Mouse (Mus musculus): Measurements from ENCODE around the gene B3gat3. TPM values are rescaled to one million over a fixed set of nuclear protein-coding genes. Genes with fewer than 3 reads are reported as not detected.

B3gat3 gene
- polyA plus RNA-seq, 1 experiment from 2014 or later, result 96.1 TPM

- WGBS, result 89% methylated on average over 6 of the region's 6 CpGs
- Histone ChIP-seq H3K36me3 (replicated peaks) (peaks cover 95% of the 10 kb centered on the region), H3K4me1 (no peaks in the 10 kb centered on the region), H3K4me2 (no peak overlapping the region), H3K9ac (no peak overlapping the region), H3K9me3 (no peaks in the 10 kb centered on the region), H3K27me3 (replicated peaks) (no peaks in the 10 kb centered on the region), H3K4me3 (no peak overlapping the region), H3K27ac (no peak overlapping the region)
- ATAC-seq (replicated peaks), result no peak
Measured at GRCm38 (mm10) chr19:8908531-8908930, 11.6 kb upstream of the B3gat3 start.

- Histone ChIP-seq H3K27me3 (replicated peaks) (no peaks in the 10 kb centered on the region), H3K36me3 (replicated peaks) (peaks cover 98% of the 10 kb centered on the region), H3K27ac (no peak overlapping the region), H3K4me1 (no peaks in the 10 kb centered on the region), H3K9ac (no peak overlapping the region), H3K4me3 (no peak overlapping the region), H3K4me2 (no peak overlapping the region), H3K9me3 (no peaks in the 10 kb centered on the region)
- 97% methylated on average over 5 of the region's 5 CpGs for WGBS
- no peak for ATAC-seq (replicated peaks)
Measured at GRCm38 (mm10) chr19:8911810-8912209, 8.4 kb upstream of the B3gat3 start.

DNA sequence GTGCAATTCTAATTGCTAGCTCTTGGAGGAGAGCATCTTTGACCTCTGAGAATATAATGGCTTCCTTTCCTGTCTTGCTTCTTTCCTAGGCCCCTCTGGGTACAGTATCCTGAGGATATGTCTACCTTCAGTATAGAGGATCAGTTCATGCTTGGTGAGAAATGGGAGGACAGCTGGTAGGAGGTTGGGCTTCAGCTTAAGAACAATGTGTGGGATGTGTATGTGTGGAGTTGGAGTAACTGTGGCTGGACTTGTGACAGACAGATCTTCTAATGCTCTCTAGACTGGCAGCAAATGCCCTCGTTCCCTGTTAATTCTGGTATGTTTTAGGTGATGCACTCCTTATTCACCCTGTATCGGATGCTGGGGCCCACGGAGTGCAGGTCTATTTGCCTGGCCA lies 6.0 kb upstream of the B3gat3 start:
- 95% methylated on average over 3 of the region's 3 CpGs for WGBS
- H3K9ac ChIP-seq, result no peak overlapping the region

DNA sequence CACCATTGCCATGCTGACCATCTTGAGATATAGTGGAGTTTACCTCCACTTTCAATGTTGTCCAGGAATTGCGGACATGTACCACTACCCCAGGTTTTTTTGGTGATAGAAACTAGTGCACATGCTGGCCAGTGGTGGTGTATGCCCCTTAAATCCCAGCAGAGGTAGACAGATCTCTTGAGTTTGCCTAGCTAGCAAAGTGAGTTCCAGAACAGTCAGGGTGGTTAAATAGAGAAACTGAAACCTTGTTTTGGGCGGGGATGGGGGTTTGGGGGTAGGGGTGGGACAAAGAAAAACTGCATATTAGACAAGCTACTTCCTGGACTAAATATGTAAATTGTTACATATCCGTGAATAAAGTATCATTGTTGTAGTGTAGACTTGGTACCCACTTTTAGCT lies 1.2 kb upstream of the B3gat3 start:
- Histone ChIP-seq H3K4me2 (no peak overlapping the region), H3K36me3 (replicated peaks) (peaks cover 32% of the 10 kb centered on the region), H3K9ac (no peak overlapping the region), H3K9me3 (no peaks in the 10 kb centered on the region), H3K4me1 (peaks cover 18% of the 10 kb centered on the region), H3K27me3 (replicated peaks) (no peaks in the 10 kb centered on the region), H3K27ac (no peak overlapping the region), H3K4me3 (no peak overlapping the region)
- no peak for ATAC-seq (replicated peaks)
- 94% methylated on average over 3 of the region's 3 CpGs for WGBS

More for the DNA sequence above, 6.0 kb upstream of the B3gat3 start:
- H3K9me3 ChIP-seq, result no peaks in the 10 kb centered on the region
- H3K4me1 ChIP-seq, result no peaks in the 10 kb centered on the region
- H3K27ac ChIP-seq, result no peak overlapping the region
- no peak overlapping the region for H3K4me3 ChIP-seq
- peaks cover 76% of the 10 kb centered on the region for H3K36me3 ChIP-seq (replicated peaks)
- no peaks in the 10 kb centered on the region for H3K27me3 ChIP-seq (replicated peaks)
- ATAC-seq (replicated peaks), result no peak
- H3K4me2 ChIP-seq, result no peak overlapping the region

- Histone ChIP-seq H3K4me3 (peak overlapping the region; percentile 95), H3K9ac (0 out of 2 replicates have a peak overlapping the region, but pooled peaks have one; percentile 72), H3K27me3 (replicated peaks) (no peaks in the 10 kb centered on the region), H3K27ac (peak overlapping the region; percentile 85), H3K9me3 (no peaks in the 10 kb centered on the region), H3K4me1 (peaks cover 18% of the 10 kb centered on the region), H3K36me3 (replicated peaks) (peaks cover 25% of the 10 kb centered on the region), H3K4me2 (peak overlapping the region; percentile 85)
- 71% methylated on average over 6 of the region's 6 CpGs for WGBS
- no peak for ATAC-seq (replicated peaks)
Measured at GRCm38 (mm10) chr19:8919684-8920072, 496 bp upstream of the B3gat3 start.

- Histone ChIP-seq H3K27ac (peak overlapping the region; percentile 85), H3K4me3 (peak overlapping the region; percentile 95), H3K27me3 (replicated peaks) (no peaks in the 10 kb centered on the region), H3K4me1 (peaks cover 18% of the 10 kb centered on the region), H3K36me3 (replicated peaks) (peaks cover 19% of the 10 kb centered on the region), H3K9me3 (no peaks in the 10 kb centered on the region), H3K9ac (peak overlapping the region; percentile 72), H3K4me2 (peak overlapping the region; percentile 85)
- WGBS, result under 1% methylated on average over 6 of the region's 6 CpGs
- no peak; the same call in none of the 2 replicates for ATAC-seq (replicated peaks)
Measured at GRCm38 (mm10) chr19:8920836-8921291, 690 bp downstream of the B3gat3 start.

- no peak overlapping the region for H3K27ac ChIP-seq
- 86% methylated on average over 9 of the region's 9 CpGs for WGBS
- peaks cover 13% of the 10 kb centered on the region; the same call in 1 of the 2 replicates for H3K36me3 ChIP-seq (replicated peaks)
- H3K9ac ChIP-seq, result 0 out of 2 replicates have a peak overlapping the region, but pooled peaks have one; percentile 72
- no peak for ATAC-seq (replicated peaks)
- H3K4me1 ChIP-seq, result peaks cover 18% of the 10 kb centered on the region
- 0 out of 2 replicates have a peak overlapping the region, but pooled peaks have one; percentile 95 for H3K4me3 ChIP-seq
- no peaks in the 10 kb centered on the region for H3K27me3 ChIP-seq (replicated peaks)
- H3K4me2 ChIP-seq, result peak overlapping the region; percentile 85; the same call in 1 of the 2 replicates
- no peaks in the 10 kb centered on the region for H3K9me3 ChIP-seq
Measured at GRCm38 (mm10) chr19:8921741-8922140, 1.6 kb downstream of the B3gat3 start.

DNA sequence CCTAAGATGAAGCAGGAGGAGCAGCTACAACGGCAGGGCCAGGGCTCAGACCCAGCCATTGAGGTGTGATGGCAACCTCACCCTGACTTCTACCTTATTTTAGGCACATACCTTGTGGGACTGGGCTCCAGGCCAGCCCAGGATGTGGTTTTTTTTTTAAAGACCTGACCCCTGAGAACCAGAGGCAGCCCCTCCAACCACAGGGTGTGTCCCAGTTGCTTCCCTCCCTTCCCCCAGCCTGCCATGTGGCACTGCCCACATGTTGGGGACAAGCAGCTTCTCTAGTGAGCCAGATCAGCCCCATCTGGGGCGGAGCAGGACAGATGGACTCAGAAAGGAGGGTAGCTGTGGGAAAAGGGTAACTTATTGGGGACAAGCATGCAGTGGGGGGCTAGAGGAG lies 6.6 kb downstream of the B3gat3 start:
- no peaks in the 10 kb centered on the region for H3K27me3 ChIP-seq (replicated peaks)
- H3K27ac ChIP-seq, result no peak overlapping the region
- no peak for ATAC-seq (replicated peaks)
- no peaks in the 10 kb centered on the region for H3K9me3 ChIP-seq
- no peak overlapping the region for H3K9ac ChIP-seq
- H3K36me3 ChIP-seq (replicated peaks), result peaks cover 15% of the 10 kb centered on the region; the same call in 1 of the 2 replicates
- no peak overlapping the region for H3K4me3 ChIP-seq
- H3K4me1 ChIP-seq, result peaks cover 22% of the 10 kb centered on the region
- 100% methylated on average over 2 of the region's 2 CpGs for WGBS
- no peak overlapping the region for H3K4me2 ChIP-seq

GRCm38 (mm10) chr19:8927891-8928525 lies 7.8 kb downstream of the B3gat3 start:
- Histone ChIP-seq H3K9me3 (no peaks in the 10 kb centered on the region), H3K36me3 (replicated peaks) (peaks cover 14% of the 10 kb centered on the region; the same call in 1 of the 2 replicates), H3K27ac (no peak overlapping the region), H3K4me3 (no peak overlapping the region), H3K9ac (no peak overlapping the region), H3K4me2 (no peak overlapping the region), H3K4me1 (peaks cover 18% of the 10 kb centered on the region), H3K27me3 (replicated peaks) (no peaks in the 10 kb centered on the region)
- 89% methylated on average over 12 of the region's 12 CpGs for whole genome bisulfite sequencing
- no peak for ATAC-seq (replicated peaks)

- no peak overlapping the region for H3K27ac ChIP-seq
- H3K4me2 ChIP-seq, result peak overlapping the region; percentile 81
- H3K9me3 ChIP-seq, result no peaks in the 10 kb centered on the region
- no peaks in the 10 kb centered on the region for H3K27me3 ChIP-seq (replicated peaks)
- peak overlapping the region; percentile 52 for H3K4me3 ChIP-seq
- H3K36me3 ChIP-seq (replicated peaks), result peaks cover 12% of the 10 kb centered on the region; the same call in 1 of the 2 replicates
- 16% methylated on average over 16 of the region's 16 CpGs for WGBS
- H3K4me1 ChIP-seq, result peaks cover 18% of the 10 kb centered on the region
- ATAC-seq (replicated peaks), result peak; percentile 50
- peak overlapping the region; percentile 58 for H3K9ac ChIP-seq
Measured at GRCm38 (mm10) chr19:8928689-8929223, 8.6 kb downstream of the B3gat3 start.

- Histone ChIP-seq H3K4me3 (peak within 1 kb of the TSS; percentile 52), H3K27me3 (replicated peaks) (no peaks in the 10 kb centered on the region), H3K4me1 (peaks cover 18% of the 10 kb centered on the region), H3K27ac (peak within 1 kb of the TSS; percentile 17), H3K9ac (peak within 1 kb of the TSS; percentile 58), H3K4me2 (peak within 1 kb of the TSS; percentile 81), H3K9me3 (no peaks in the 10 kb centered on the region), H3K36me3 (replicated peaks) (peaks cover 12% of the 10 kb centered on the region; the same call in 1 of the 2 replicates)
- under 1% methylated on average over 56 of the region's 74 CpGs for WGBS
- peak; percentile 55 for ATAC-seq (replicated peaks)
Measured at GRCm38 (mm10) chr19:8929224-8930088, 9.3 kb downstream of the B3gat3 start, which contains the start of the genes Rom1 and Eml3. Gene Rom1, minus strand, starts transcription at chr19:8929356. Gene Eml3, plus strand, starts transcription at chr19:8929552.

- no peak for ATAC-seq (replicated peaks)
- Histone ChIP-seq H3K36me3 (replicated peaks) (peaks cover 12% of the 10 kb centered on the region; the same call in 1 of the 2 replicates), H3K4me3 (peak overlapping the region; percentile 52), H3K4me2 (peak overlapping the region; percentile 81), H3K9me3 (no peaks in the 10 kb centered on the region), H3K27ac (no peak overlapping the region), H3K9ac (peak overlapping the region; percentile 58), H3K27me3 (replicated peaks) (no peaks in the 10 kb centered on the region), H3K4me1 (peaks cover 18% of the 10 kb centered on the region)
- 18% methylated on average over 11 of the region's 11 CpGs for WGBS
Measured at GRCm38 (mm10) chr19:8930117-8930516, 9.9 kb downstream of the B3gat3 start.
